Mouse (Mus musculus) effector memory CD4-positive, alpha-beta T cell, adult 7 months (primary cell): ENCODE measurements around the gene Hpd. TPM values are rescaled to one million over a fixed set of nuclear protein-coding genes. Genes with fewer than 3 reads are reported as not detected.

Experiments
- polyA plus RNA-seq: library from polyadenylated mRNA; unstranded; fragments of 100-300 nt; shearing (Covaris generic); gene quantifications from one replicate; pipeline ENCODE4 v1.2.1, GENCODE M21; 2017

Gene Hpd
- polyA plus RNA-seq = not detected

DNA sequence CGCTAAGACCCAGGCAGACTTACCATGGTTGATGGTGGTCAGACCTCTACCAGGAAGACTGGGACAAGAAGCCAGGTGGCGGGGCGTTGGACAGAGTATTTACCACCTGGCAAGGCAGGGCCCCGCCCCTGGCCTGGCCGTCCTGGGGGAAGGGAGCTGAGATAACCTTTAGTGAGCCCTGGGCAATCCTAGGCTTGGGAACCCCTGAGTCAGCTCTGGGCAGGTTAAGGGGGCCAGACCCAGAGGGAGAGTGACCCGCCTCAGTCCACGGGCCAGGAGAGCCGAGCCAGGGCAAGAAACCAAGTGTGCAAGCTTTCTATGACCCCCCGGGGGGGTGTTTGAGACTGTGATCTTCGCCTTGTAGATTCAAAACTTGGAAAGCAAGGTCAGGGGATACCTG is at the start of gene Hpd:
Hpd (minus strand) TSS at position 77 of the 400 bp plus-strand sequence.

DNA sequence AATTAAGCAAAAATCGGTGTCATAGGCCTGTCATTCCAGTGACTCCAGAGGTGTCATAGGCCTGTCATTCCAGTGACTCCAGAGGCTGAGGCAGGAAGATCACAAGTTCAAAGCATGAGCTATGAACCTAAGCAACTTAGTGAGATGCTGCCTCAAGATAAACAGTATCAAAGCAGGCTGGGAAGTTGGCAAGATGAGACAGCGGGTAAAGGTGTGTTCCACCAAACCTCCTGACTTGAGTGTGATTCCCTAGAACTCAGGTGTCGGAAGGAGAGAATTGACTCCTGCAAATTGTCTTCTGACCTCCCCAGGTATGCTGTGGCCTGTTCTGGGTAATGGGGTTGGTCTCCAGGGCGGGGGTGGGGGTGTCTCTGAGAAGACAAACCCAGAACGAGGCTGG is 13.2 kb downstream of the Hpd start, which contains the start of gene Psmd9:
Psmd9 (plus strand) TSS at position 130 of the 400 bp plus-strand sequence.

GRCm38 (mm10) chr5:123142161-123143157 is 40.1 kb downstream of the Hpd start, which contains the start of gene Setd1b:
Gene Setd1b, plus strand, starts transcription at chr5:123142193.

DNA sequence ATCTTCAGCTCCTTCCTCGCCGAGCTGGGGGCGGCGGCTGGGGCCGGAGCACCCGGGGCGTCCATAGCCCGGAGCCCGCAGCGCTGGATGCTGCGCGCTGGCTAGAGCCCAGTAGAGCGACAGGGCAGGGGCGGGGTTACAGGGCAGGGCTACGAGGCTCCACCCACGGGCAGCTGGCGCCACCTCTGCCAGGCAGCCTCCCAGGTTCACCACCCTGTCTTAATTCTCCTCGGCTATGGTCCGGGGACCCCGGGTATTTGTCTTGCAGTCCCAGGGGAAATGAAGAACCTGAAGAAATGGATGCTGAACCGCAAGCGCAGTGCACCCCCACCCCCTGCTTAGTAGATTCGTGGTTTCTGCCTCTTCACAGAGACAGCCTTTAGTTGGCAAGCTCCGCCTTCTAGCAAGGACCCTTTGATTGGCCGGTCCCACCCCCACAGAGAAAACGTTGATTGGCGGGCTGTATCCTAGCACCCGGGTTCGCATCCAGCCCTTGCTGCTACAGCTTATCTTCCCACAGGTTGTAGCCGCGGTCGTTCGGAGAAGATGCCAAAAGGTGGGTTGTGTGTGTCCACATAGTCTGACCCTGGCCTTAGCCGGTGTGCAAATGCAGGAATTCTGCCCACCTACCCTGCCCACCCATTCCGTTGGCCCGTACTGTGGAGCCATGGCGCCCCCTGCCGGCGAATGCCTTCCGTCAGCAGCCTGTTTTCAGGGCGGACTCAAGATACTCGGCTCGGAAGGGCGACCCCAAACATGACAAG is 50.0 kb downstream of the Hpd start, which contains the start of gene Rhof:
Rhof (minus strand) TSS at position 385 of the 764 bp plus-strand sequence.

Other genes starting within 250 kb of the Hpd start
- 118 TPM for gene Kdm2b, start 192.9 kb downstream of the Hpd start, polyA plus RNA-seq
- 543 TPM for gene Orai1, start 167.7 kb downstream of the Hpd start, polyA plus RNA-seq
- gene Morn3, start 135.7 kb downstream of the Hpd start, polyA plus RNA-seq = 2.4 TPM
- 0.68 TPM for gene Tmem120b, start 114.3 kb downstream of the Hpd start, polyA plus RNA-seq
- 111 TPM for gene Rhof, start 50.0 kb downstream of the Hpd start, polyA plus RNA-seq
- 7.0 TPM for gene Setd1b, start 40.5 kb downstream of the Hpd start, polyA plus RNA-seq
- gene Psmd9, start 13.3 kb downstream of the Hpd start, polyA plus RNA-seq = 37.3 TPM
- 0.44 TPM for gene Wdr66, start 69.4 kb upstream of the Hpd start, polyA plus RNA-seq
- 4.1 TPM for gene Bcl7a, start 161.1 kb upstream of the Hpd start, polyA plus RNA-seq
- gene Mlxip, start 212.1 kb upstream of the Hpd start, polyA plus RNA-seq = 59.2 TPM